Mouse (Mus musculus) liver, embryonic 15.5 days (tissue): ENCODE results near the gene Ccdc28a. TPM values are rescaled to one million over a fixed set of nuclear protein-coding genes. Genes with fewer than 3 reads are reported as not detected.

Source experiments
- ATAC-seq: fragments of 200-750 bp; cut with Nextera tagmentation; 2 replicates; pipeline ENCODE4 v1.8.0; 2017; ENCODE audit warnings: moderate number of reproducible peaks, mild to moderate bottlenecking, moderate library complexity; ENCODE audit not compliant: insufficient read depth
- H3K27ac ChIP-seq: fragments of 300-500 bp; sonication (generic); replicated peaks from 2 replicates; pipeline ENCODE4 v1.5.1; 2015; ENCODE audit warnings: mild to moderate bottlenecking, inconsistent platforms
- H3K27me3 ChIP-seq: fragments of 300-500 bp; sonication (generic); 2 replicates; pipeline ENCODE4 v1.6.1; 2015; ENCODE audit warnings: mild to moderate bottlenecking, inconsistent platforms
- H3K36me3 ChIP-seq: fragments of 300-500 bp; sonication (generic); replicated peaks from 2 replicates; pipeline ENCODE4 v1.6.1; 2015; ENCODE audit warnings: moderate library complexity, mild to moderate bottlenecking, inconsistent platforms
- H3K4me1 ChIP-seq: fragments of 300-500 bp; sonication (generic); replicated peaks from 2 replicates; pipeline ENCODE4 v1.6.1; 2015; ENCODE audit warnings: inconsistent platforms
- H3K4me2 ChIP-seq: fragments of 300-500 bp; sonication (generic); 2 replicates; pipeline ENCODE4 v1.6.1; 2015; ENCODE audit warnings: moderate library complexity, mild to moderate bottlenecking, inconsistent platforms
- H3K4me3 ChIP-seq: fragments of 300-500 bp; sonication (generic); replicated peaks from 2 replicates; pipeline ENCODE4 v1.5.1; 2015; ENCODE audit warnings: mild to moderate bottlenecking, inconsistent platforms
- H3K9ac ChIP-seq: fragments of 300-500 bp; sonication (generic); 2 replicates; pipeline ENCODE4 v1.6.1; 2015; ENCODE audit warnings: moderate library complexity, mild to moderate bottlenecking, inconsistent platforms
- H3K9me3 ChIP-seq: fragments of 300-500 bp; sonication (generic); replicated peaks from 2 replicates; pipeline ENCODE4 v1.6.1; 2016; ENCODE audit warnings: inconsistent platforms
- WGBS: fragments of 180-500 bp; shearing (Covaris S2); methylation state at CpG from one replicate; pipeline ENCODE4 v1.1.7; 2015; ENCODE audit warnings: mixed read lengths; ENCODE audit not compliant: insufficient replicate concordance; 5-methylcytosine and 5-hydroxymethylcytosine counted together
- polyA plus RNA-seq: library from polyadenylated mRNA; unstranded; fragments of >200 nt; fragmentation: Nextera tagmentation; extraction: Ambion mirVana; gene quantifications from 2 replicates; pipeline ENCODE4 v1.2.1, GENCODE M21; 2015

The Ccdc28a gene
- polyA plus RNA-seq, 1 experiment from 2014 or later = 5.7 TPM

DNA sequence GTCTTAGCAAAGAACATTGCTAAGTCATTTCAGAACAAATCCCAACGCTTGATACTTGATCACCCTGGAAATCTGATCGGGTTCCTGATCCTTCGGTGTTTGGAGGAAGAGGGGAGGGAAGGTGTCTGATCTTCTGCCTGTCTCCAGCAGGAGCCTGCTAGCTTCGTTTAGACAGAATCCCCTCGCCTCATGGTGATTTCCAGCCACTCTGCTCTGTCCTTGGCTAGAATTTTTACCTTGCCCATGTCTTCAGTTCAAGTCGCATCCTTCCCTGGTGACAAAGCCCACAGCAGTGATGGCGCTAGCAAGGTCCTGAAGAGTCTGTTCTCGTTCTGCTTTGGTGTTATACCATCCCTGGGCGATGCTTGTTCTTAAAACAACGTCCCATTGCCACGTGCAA is 40.6 kb downstream of the Ccdc28a start:
- H3K36me3 ChIP-seq = no peaks in the 10 kb centered on the region
- ATAC-seq = no peak
- H3K27ac ChIP-seq = no peak overlapping the region
- no peak overlapping the region for H3K9ac ChIP-seq
- no peak overlapping the region for H3K4me3 ChIP-seq
- H3K9me3 ChIP-seq = no peaks in the 10 kb centered on the region
- no peak overlapping the region for H3K4me2 ChIP-seq
- H3K27me3 ChIP-seq = no peaks in the 10 kb centered on the region
- 0 out of 2 replicates have a peak, but pooled peaks cover 4% of the 10 kb centered on the region for H3K4me1 ChIP-seq
- 67% methylated on average over 11 of the region's 11 CpGs for WGBS

DNA sequence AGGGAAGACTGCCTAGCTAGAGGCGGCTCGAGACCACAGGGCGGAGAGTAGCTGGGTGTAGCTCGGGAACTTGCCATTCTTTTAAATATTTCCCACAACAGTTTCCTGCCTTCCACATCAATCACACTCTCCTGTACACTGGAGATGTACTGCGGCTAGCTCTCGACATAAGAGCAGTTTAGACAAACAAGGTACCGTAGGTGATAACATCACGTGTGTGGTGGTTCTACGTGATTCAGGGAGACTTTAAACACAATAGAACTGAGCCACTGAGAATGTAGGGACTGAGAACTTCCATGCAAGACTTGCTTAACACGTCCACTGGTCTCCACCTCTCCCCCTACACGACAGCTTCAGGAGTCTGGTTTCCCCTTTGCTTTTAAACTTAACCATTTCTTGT is 41.6 kb downstream of the Ccdc28a start:
- Histone ChIP-seq H3K4me1 (0 out of 2 replicates have a peak, but pooled peaks cover 4% of the 10 kb centered on the region), H3K27ac (no peak overlapping the region), H3K36me3 (no peaks in the 10 kb centered on the region), H3K9ac (no peak overlapping the region), H3K27me3 (no peaks in the 10 kb centered on the region), H3K4me2 (no peak overlapping the region), H3K4me3 (no peak overlapping the region), H3K9me3 (no peaks in the 10 kb centered on the region)
- ATAC-seq = no peak
- WGBS = 31% methylated on average over 11 of the region's 11 CpGs

DNA sequence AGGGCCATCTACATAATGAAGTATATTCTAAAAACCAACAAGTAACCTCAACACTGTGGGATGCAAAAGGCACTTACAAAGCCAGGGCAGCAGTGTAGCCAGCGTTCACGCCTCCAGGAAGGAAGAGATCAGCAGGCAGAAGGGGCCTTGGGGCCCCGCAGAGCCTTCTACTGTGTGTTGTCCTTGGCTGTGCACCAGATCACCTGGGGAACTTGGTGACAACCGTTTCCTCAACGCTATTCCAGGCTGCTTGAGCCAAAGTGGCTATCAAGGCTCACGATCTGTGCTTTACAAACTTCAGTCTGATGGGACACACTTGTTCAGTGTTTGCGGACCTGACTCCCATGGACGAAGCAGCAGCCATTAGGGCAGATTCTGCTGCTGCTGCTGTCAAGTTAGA is 43.1 kb downstream of the Ccdc28a start:
- Histone ChIP-seq H3K27ac (no peak overlapping the region), H3K9ac (no peak overlapping the region), H3K4me1 (no peaks in the 10 kb centered on the region), H3K36me3 (no peaks in the 10 kb centered on the region), H3K9me3 (no peaks in the 10 kb centered on the region), H3K4me2 (no peak overlapping the region), H3K27me3 (no peaks in the 10 kb centered on the region), H3K4me3 (no peak overlapping the region)
- WGBS = 15% methylated on average over 8 of the region's 8 CpGs
- ATAC-seq = no peak

DNA sequence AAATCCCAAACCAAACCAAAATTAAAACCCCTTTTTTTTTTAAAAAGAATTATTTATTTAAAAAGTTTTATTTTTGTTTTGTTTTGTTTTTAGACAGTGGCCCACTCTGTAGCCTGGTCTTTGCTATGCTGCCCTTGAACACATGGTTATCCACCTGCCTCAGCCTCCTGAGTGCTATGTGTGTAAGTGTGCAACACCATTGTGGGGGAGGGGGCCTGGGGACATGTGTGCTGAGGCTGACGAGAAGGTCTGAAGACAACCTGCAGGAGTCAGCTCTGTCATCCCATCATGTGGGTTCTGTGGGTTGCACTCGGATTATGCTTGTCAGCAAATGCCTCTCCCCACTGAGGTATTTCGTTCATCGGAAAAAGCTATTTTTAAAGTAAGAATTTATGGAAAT is 45.3 kb downstream of the Ccdc28a start:
- no peaks in the 10 kb centered on the region for H3K4me1 ChIP-seq
- H3K4me3 ChIP-seq = no peak overlapping the region
- no peaks in the 10 kb centered on the region for H3K27me3 ChIP-seq
- no peaks in the 10 kb centered on the region for H3K9me3 ChIP-seq
- 57% methylated on average over 4 of the region's 4 CpGs for WGBS
- ATAC-seq = no peak
- H3K27ac ChIP-seq = no peak overlapping the region
- no peaks in the 10 kb centered on the region for H3K36me3 ChIP-seq
- no peak overlapping the region for H3K4me2 ChIP-seq
- no peak overlapping the region for H3K9ac ChIP-seq

DNA sequence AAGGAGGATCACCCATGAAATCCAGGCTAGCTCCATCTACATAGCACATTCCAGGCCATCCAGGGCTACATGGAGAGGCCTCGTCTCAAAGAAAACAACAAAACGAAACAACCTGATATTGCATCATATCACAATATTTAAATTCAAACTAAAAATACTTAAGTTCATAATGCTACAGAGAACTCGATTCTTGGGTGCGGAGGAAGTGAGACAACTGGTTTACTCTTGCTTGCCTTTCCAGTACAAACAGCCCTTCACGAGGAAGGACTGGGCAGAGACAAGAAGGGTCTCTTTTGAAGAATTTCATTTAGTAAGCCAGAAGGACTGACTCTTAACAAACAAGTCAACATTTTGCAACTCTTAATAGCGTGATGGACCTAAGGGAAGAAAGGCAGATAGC is 46.2 kb downstream of the Ccdc28a start:
- WGBS = 62% methylated on average over 6 of the region's 6 CpGs
- no peaks in the 10 kb centered on the region for H3K27me3 ChIP-seq

DNA sequence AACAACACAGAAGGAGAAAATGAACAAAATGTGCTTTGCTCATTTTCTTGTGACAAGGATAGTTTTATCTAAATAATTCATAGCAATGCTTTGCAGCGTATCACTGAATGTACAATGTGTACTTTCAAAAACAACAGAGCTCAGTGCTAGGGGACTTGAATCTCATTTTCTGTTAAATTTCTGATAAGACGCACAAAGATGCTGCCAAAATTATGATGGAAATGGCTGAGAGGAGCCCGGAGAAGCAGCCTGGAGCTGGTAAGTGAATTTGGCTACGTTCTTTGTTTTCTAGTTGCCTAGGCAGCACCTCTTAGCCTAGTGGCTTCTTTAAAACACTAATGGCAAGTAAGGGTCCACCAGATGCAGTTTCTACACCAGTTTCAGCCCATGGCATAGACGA is 52.6 kb downstream of the Ccdc28a start:
- WGBS = 64% methylated on average over 5 of the region's 5 CpGs
- no peaks in the 10 kb centered on the region for H3K27me3 ChIP-seq
- H3K9ac ChIP-seq = no peak overlapping the region
- H3K4me3 ChIP-seq = no peak overlapping the region
- no peaks in the 10 kb centered on the region for H3K9me3 ChIP-seq
- H3K27ac ChIP-seq = no peak overlapping the region
- no peaks in the 10 kb centered on the region for H3K4me1 ChIP-seq
- ATAC-seq = no peak
- no peak overlapping the region for H3K4me2 ChIP-seq
- no peaks in the 10 kb centered on the region for H3K36me3 ChIP-seq

More for the DNA sequence above, 46.2 kb downstream of the Ccdc28a start:
- no peak overlapping the region for H3K27ac ChIP-seq
- no peak overlapping the region for H3K4me2 ChIP-seq
- H3K9me3 ChIP-seq = no peaks in the 10 kb centered on the region
- no peak for ATAC-seq
- H3K4me1 ChIP-seq = no peaks in the 10 kb centered on the region
- no peak overlapping the region for H3K9ac ChIP-seq
- no peak overlapping the region for H3K4me3 ChIP-seq
- no peaks in the 10 kb centered on the region for H3K36me3 ChIP-seq

DNA sequence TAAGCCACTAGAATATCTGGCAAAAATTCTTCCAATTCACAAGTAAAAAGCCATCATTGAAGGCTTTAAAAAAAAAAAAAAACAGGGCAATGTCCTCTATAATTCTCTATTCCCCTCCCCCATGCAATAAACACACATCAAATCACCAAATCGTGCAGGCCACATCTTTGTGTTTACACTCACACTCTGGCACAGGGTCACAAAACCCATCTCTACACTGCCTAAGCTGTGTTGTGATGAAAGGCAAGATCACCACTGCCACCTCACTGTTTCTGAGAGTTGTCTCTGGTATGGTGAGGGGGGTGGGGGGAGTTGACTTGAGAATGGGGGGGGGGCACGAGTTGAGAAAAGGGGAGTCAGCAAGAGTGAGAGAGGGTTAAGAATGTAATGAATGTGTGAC is 57.5 kb downstream of the Ccdc28a start:
- Histone ChIP-seq H3K4me1 (no peaks in the 10 kb centered on the region), H3K27me3 (no peaks in the 10 kb centered on the region), H3K4me2 (no peak overlapping the region), H3K9me3 (no peaks in the 10 kb centered on the region), H3K36me3 (no peaks in the 10 kb centered on the region), H3K9ac (no peak overlapping the region), H3K27ac (no peak overlapping the region), H3K4me3 (no peak overlapping the region)
- 40% methylated on average over 2 of the region's 2 CpGs for WGBS
- ATAC-seq = no peak

DNA sequence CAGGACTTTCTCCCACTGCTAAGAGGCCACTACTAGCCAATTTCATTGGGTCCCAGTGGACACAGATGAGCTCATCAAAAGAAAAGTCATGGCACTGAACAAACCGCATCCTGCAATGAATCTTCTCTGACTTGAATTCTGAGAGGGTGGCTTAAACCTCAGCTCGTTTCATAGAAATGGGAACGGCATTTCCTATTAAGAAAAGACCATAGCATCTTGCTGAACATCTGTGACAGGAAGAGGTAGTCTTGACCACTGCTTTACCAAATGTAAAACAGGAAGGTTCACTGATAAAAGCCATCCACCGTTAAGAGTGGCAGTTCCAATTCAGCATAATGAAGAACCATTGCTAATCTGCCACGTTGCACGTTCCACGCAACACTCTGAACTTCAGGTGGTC is 58.1 kb downstream of the Ccdc28a start:
- Histone ChIP-seq H3K4me3 (no peak overlapping the region), H3K9me3 (no peaks in the 10 kb centered on the region), H3K36me3 (no peaks in the 10 kb centered on the region), H3K4me1 (no peaks in the 10 kb centered on the region), H3K27me3 (no peaks in the 10 kb centered on the region), H3K27ac (no peak overlapping the region), H3K4me2 (no peak overlapping the region), H3K9ac (no peak overlapping the region)
- whole genome bisulfite sequencing = 22% methylated on average over 7 of the region's 7 CpGs
- no peak for ATAC-seq

DNA sequence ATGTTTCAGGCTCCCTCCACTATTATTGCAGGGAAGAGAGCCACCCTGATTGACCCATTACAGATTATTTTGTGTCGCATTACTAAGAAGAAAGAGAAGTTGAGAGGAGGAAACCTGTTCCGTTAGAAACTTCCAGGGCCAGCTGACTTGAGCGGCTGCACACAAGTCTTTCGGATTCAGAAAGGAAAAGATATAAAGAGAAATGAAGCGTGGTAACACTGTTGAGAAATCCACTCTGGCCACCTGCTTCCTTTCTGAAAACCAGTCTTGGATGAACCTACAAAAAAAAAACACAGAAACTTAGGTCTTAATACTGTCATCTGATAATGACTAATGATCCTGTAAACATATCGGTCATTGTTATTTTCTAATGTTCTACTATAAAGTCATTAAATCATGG is 59.7 kb downstream of the Ccdc28a start:
- H3K36me3 ChIP-seq = no peaks in the 10 kb centered on the region
- H3K27ac ChIP-seq = no peak overlapping the region
- WGBS = 48% methylated on average over 6 of the region's 6 CpGs
- no peak for ATAC-seq
- no peak overlapping the region for H3K9ac ChIP-seq
- no peaks in the 10 kb centered on the region for H3K27me3 ChIP-seq
- H3K4me2 ChIP-seq = no peak overlapping the region
- H3K4me3 ChIP-seq = no peak overlapping the region
- no peaks in the 10 kb centered on the region for H3K4me1 ChIP-seq
- H3K9me3 ChIP-seq = no peaks in the 10 kb centered on the region

Other genes starting within 250 kb of the Ccdc28a start
- gene Abracl, start 211.7 kb downstream of the Ccdc28a start, polyA plus RNA-seq = 31.8 and 44.3 TPM in 2 replicates
- gene Reps1, start 179.1 kb downstream of the Ccdc28a start, polyA plus RNA-seq = 4.7 and 5.0 TPM in 2 replicates
- not detected in 2 replicates for gene Ect2l, start 24.1 kb downstream of the Ccdc28a start, polyA plus RNA-seq
- 0.45 and 0.71 TPM in 2 replicates for gene Nhsl1, start 84.0 kb upstream of the Ccdc28a start, polyA plus RNA-seq